Comparison of ENCODE assay signal across 19 mouse cellular contexts in genomic region chr6:48864723-48865122, GRCm38 (mm10). TPM values are rescaled to one million over a fixed set of nuclear protein-coding genes. Genes with fewer than 3 reads are reported as not detected.
DNase-seq lines count a peak whose midpoint lies in the region; ATAC-seq lines count a peak whose summit lies in the region.
"Had no signal": no experiment of that assay in that cellular context is flagged by ENCODE, and none has a peak within 500 bp of the region (broad histone marks: within the 10 kb centered on the region; RNA-seq: fewer than 3 reads in every experiment).

No protein-coding gene starts in this region.

- peak; percentile 73 for ATAC-seq in intestine, embryonic 14.5 days (replicated peaks; ENCODE audit: low FRiP score, low TSS enrichment, low read depth)
- ATAC-seq: forebrain, postnatal 0 days; hindbrain, embryonic 16.5 days; liver, postnatal 0 days had no signal

- H3K27me3 ChIP-seq in embryonic facial prominence, embryonic 10.5 days (replicated peaks; ENCODE audit: low read depth, poor library complexity, severe bottlenecking) = 0 out of 2 replicates have a peak, but pooled peaks cover 9% of the 10 kb centered on the region
- H3K27me3 ChIP-seq in intestine, embryonic 14.5 days (replicated peaks; ENCODE audit: control insufficient read depth, insufficient read depth, low read length) = no peaks in the 10 kb centered on the region
- H3K27me3 ChIP-seq: neural tube, embryonic 12.5 days had no signal

- WGBS in embryonic facial prominence, embryonic 10.5 days = 68% methylated on average over 3 of the region's 3 CpGs
- WGBS in intestine, embryonic 14.5 days = 26% methylated on average over 3 of the region's 3 CpGs

- DNase-seq in embryonic facial prominence, embryonic 10.5 days (ENCODE audit: low spot score) = peak; percentile 5
- DNase-seq in intestine, embryonic 14.5 days (ENCODE audit: low spot score) = peak; percentile 66
- peak; percentile 86 for DNase-seq in kidney, adult 9 months
- peak; percentile 37 to 62 for DNase-seq in kidney, postnatal 25 days
- no peak for DNase-seq in embryo, embryonic 11 days
- DNase-seq in urinary bladder, adult 18-20 months (ENCODE audit: low spot score in 2 of 2) = no peak
- no peak for DNase-seq in cerebellum, adult 9-10 months
- DNase-seq: cerebellum, adult 9-11 months; forebrain, postnatal 0 days; gastrocnemius, postnatal 36 days; layer of hippocampus, postnatal 36 days; liver; liver, postnatal 0 days; lung, postnatal 10 days; right cerebral cortex, postnatal 4 days had no signal

- peaks cover 11% of the 10 kb centered on the region; the same call in 1 of the 2 replicates for H3K4me1 ChIP-seq in embryonic facial prominence, embryonic 10.5 days
- peaks cover 16% of the 10 kb centered on the region for H3K4me1 ChIP-seq in intestine, embryonic 14.5 days (replicated peaks; ENCODE audit: control insufficient read depth, insufficient read depth, low read length)
- H3K4me1 ChIP-seq: neural tube, embryonic 12.5 days had no signal

- H3K9me3 ChIP-seq in embryonic facial prominence, embryonic 10.5 days = no peaks in the 10 kb centered on the region
- H3K9me3 ChIP-seq in intestine, embryonic 14.5 days (ENCODE audit: control insufficient read depth, low read length) = no peaks in the 10 kb centered on the region
- H3K9me3 ChIP-seq: midbrain, embryonic 12.5 days; neural tube, embryonic 12.5 days had no signal

- H3K4me3 ChIP-seq in embryonic facial prominence, embryonic 10.5 days = no peak overlapping the region
- H3K4me3 ChIP-seq in intestine, embryonic 14.5 days (ENCODE audit: low read depth, low read length) = no peak overlapping the region
- H3K4me3 ChIP-seq: midbrain, embryonic 12.5 days; neural tube, embryonic 12.5 days had no signal

- no peak overlapping the region for H3K4me2 ChIP-seq in intestine, embryonic 14.5 days (ENCODE audit: low read length)
- H3K4me2 ChIP-seq: heart, embryonic 11.5 days; midbrain, embryonic 12.5 days; neural tube, embryonic 12.5 days had no signal

- H3K9ac ChIP-seq in intestine, embryonic 14.5 days (ENCODE audit: low read length) = no peak overlapping the region
- H3K9ac ChIP-seq: forebrain, postnatal 0 days; liver, postnatal 0 days; midbrain, embryonic 12.5 days; neural tube, embryonic 12.5 days had no signal

- no peak overlapping the region for H3K27ac ChIP-seq in embryonic facial prominence, embryonic 10.5 days (replicated peaks)
- peak overlapping the region; percentile 69 for H3K27ac ChIP-seq in intestine, embryonic 14.5 days (ENCODE audit: low read depth)
- H3K27ac ChIP-seq: midbrain, embryonic 12.5 days; neural tube, embryonic 12.5 days had no signal

- no peaks in the 10 kb centered on the region for H3K36me3 ChIP-seq in embryonic facial prominence, embryonic 10.5 days (replicated peaks)
- H3K36me3 ChIP-seq in intestine, embryonic 14.5 days (ENCODE audit: control insufficient read depth, insufficient read depth, low read length) = no peaks in the 10 kb centered on the region
- H3K36me3 ChIP-seq: midbrain, embryonic 12.5 days; neural tube, embryonic 12.5 days had no signal

RNA-seq across cellular contexts. Expression of gene Aoc1, which starts 8.0 kb away (rescaled TPM):
- 0.07 TPM in 1 of 2 replicates, not detected in the other for polyA plus RNA-seq in embryonic facial prominence, embryonic 10.5 days (2016; fragmentation: Nextera tagmentation; extraction: Ambion mirVana)
- 2.5 and 2.8 TPM in 2 replicates for polyA plus RNA-seq in intestine, embryonic 14.5 days (2014; fragmentation: Nextera tagmentation; extraction: Ambion mirVana)
- polyA plus RNA-seq: forebrain, postnatal 0 days; heart, embryonic 11.5 days; hindbrain, embryonic 16.5 days; midbrain, embryonic 12.5 days had no signal

RNA-seq across cellular contexts. Expression of gene Tmem176b, which starts 23.4 kb away (rescaled TPM):
- polyA plus RNA-seq in embryonic facial prominence, embryonic 10.5 days (2016; fragmentation: Nextera tagmentation; extraction: Ambion mirVana) = 38.1 and 54.6 TPM in 2 replicates
- polyA plus RNA-seq in intestine, embryonic 14.5 days (2014; fragmentation: Nextera tagmentation; extraction: Ambion mirVana) = 373 and 390 TPM in 2 replicates

RNA-seq across cellular contexts. Expression of gene Tmem176a, which starts 24.0 kb away (rescaled TPM):
- 14.2 and 21.0 TPM in 2 replicates for polyA plus RNA-seq in embryonic facial prominence, embryonic 10.5 days (2016; fragmentation: Nextera tagmentation; extraction: Ambion mirVana)
- 171 and 182 TPM in 2 replicates for polyA plus RNA-seq in intestine, embryonic 14.5 days (2014; fragmentation: Nextera tagmentation; extraction: Ambion mirVana)

Comparison
In these comparisons a context has a peak if more than half of its experiments do, and no peak if none do; other contexts are left out.
1. DNase-seq: peak in embryonic facial prominence, embryonic 10.5 days (single experiment), intestine, embryonic 14.5 days (single experiment), kidney, adult 9 months (single experiment) and kidney, postnatal 25 days (2 of 2); none in embryo, embryonic 11 days (single experiment), urinary bladder, adult 18-20 months (0 of 2) and cerebellum, adult 9-10 months (single experiment).